Mouse (Mus musculus): ENCODE measurements around the gene Eif4ebp2. TPM values are rescaled to one million over a fixed set of nuclear protein-coding genes. Genes with fewer than 3 reads are reported as not detected.

Eif4ebp2 gene
- polyA plus RNA-seq, 1 experiment from 2014 or later: 41.5 TPM

- Histone ChIP-seq H3K4me2 (ENCODE audit: low read depth, low read length, severe bottlenecking) (peak overlapping the region; percentile 96), H3K9ac (ENCODE audit: low read length) (peak overlapping the region; percentile 85), H3K9me3 (ENCODE audit: control insufficient read depth, low read length) (no peaks in the 10 kb centered on the region), H3K4me1 (replicated peaks; ENCODE audit: control insufficient read depth, insufficient read depth, low read length) (peaks cover 5% of the 10 kb centered on the region; the same call in 1 of the 2 replicates), H3K36me3 (ENCODE audit: control insufficient read depth, insufficient read depth, low read length) (no peaks in the 10 kb centered on the region), H3K27ac (ENCODE audit: low read depth, low read length) (no peak overlapping the region), H3K27me3 (ENCODE audit: control insufficient read depth, insufficient read depth, low read length) (no peaks in the 10 kb centered on the region), H3K4me3 (ENCODE audit: low read depth, low read length) (peak overlapping the region; percentile 83)
- DNase-seq (ENCODE audit: low spot score): no peak
- 10% methylated on average over 8 of the region's 8 CpGs for WGBS
- no peak for ATAC-seq (replicated peaks; ENCODE audit: low FRiP score)
Measured at GRCm38 (mm10) chr10:61451463-61451930, 964 bp downstream of the Eif4ebp2 start.

- Histone ChIP-seq H3K4me3 (ENCODE audit: low read depth, low read length) (no peak overlapping the region), H3K27me3 (ENCODE audit: control insufficient read depth, insufficient read depth, low read length) (no peaks in the 10 kb centered on the region), H3K36me3 (ENCODE audit: control insufficient read depth, insufficient read depth, low read length) (no peaks in the 10 kb centered on the region), H3K4me1 (replicated peaks; ENCODE audit: control insufficient read depth, insufficient read depth, low read length) (peaks cover 8% of the 10 kb centered on the region; the same call in 1 of the 2 replicates), H3K27ac (ENCODE audit: low read depth, low read length) (no peak overlapping the region), H3K9me3 (ENCODE audit: control insufficient read depth, low read length) (no peaks in the 10 kb centered on the region), H3K9ac (ENCODE audit: low read length) (no peak overlapping the region), H3K4me2 (ENCODE audit: low read depth, low read length, severe bottlenecking) (no peak overlapping the region)
- no peak for ATAC-seq (replicated peaks; ENCODE audit: low FRiP score)
- WGBS: 86% methylated on average over 3 of the region's 3 CpGs
- DNase-seq (ENCODE audit: low spot score): no peak
Measured at GRCm38 (mm10) chr10:61448834-61449233, 3.6 kb downstream of the Eif4ebp2 start.

GRCm38 (mm10) chr10:61447581-61448353 lies 4.7 kb downstream of the Eif4ebp2 start:
- no peak for ATAC-seq (replicated peaks; ENCODE audit: low FRiP score)

GRCm38 (mm10) chr10:61445016-61445415 lies 7.4 kb downstream of the Eif4ebp2 start:
- no peaks in the 10 kb centered on the region for H3K9me3 ChIP-seq (ENCODE audit: control insufficient read depth, low read length)
- H3K36me3 ChIP-seq (ENCODE audit: control insufficient read depth, insufficient read depth, low read length): no peaks in the 10 kb centered on the region
- no peak for DNase-seq (ENCODE audit: low spot score)
- WGBS: 92% methylated on average over 3 of the region's 3 CpGs
- H3K4me3 ChIP-seq (ENCODE audit: low read depth, low read length): no peak overlapping the region
- 0 out of 2 replicates have a peak, but pooled peaks cover 3% of the 10 kb centered on the region for H3K4me1 ChIP-seq (replicated peaks; ENCODE audit: control insufficient read depth, insufficient read depth, low read length)
- no peak for ATAC-seq (replicated peaks; ENCODE audit: low FRiP score)
- no peak overlapping the region for H3K4me2 ChIP-seq (ENCODE audit: low read depth, low read length, severe bottlenecking)
- H3K27me3 ChIP-seq (ENCODE audit: control insufficient read depth, insufficient read depth, low read length): no peaks in the 10 kb centered on the region
- H3K27ac ChIP-seq (ENCODE audit: low read depth, low read length): no peak overlapping the region
- H3K9ac ChIP-seq (ENCODE audit: low read length): no peak overlapping the region

More at GRCm38 (mm10) chr10:61447581-61448353, 4.7 kb downstream of the Eif4ebp2 start:
- Histone ChIP-seq H3K4me2 (ENCODE audit: low read depth, low read length, severe bottlenecking) (no peak overlapping the region), H3K27ac (ENCODE audit: low read depth, low read length) (no peak overlapping the region), H3K4me3 (ENCODE audit: low read depth, low read length) (no peak overlapping the region), H3K9me3 (ENCODE audit: control insufficient read depth, low read length) (no peaks in the 10 kb centered on the region), H3K9ac (ENCODE audit: low read length) (no peak overlapping the region), H3K36me3 (ENCODE audit: control insufficient read depth, insufficient read depth, low read length) (no peaks in the 10 kb centered on the region), H3K27me3 (ENCODE audit: control insufficient read depth, insufficient read depth, low read length) (no peaks in the 10 kb centered on the region), H3K4me1 (replicated peaks; ENCODE audit: control insufficient read depth, insufficient read depth, low read length) (peaks cover 8% of the 10 kb centered on the region; the same call in 1 of the 2 replicates)
- WGBS: 82% methylated on average over 10 of the region's 10 CpGs
- no peak for DNase-seq (ENCODE audit: low spot score)

GRCm38 (mm10) chr10:61443876-61444275 lies 8.6 kb downstream of the Eif4ebp2 start:
- H3K4me1 ChIP-seq (replicated peaks; ENCODE audit: control insufficient read depth, insufficient read depth, low read length): 0 out of 2 replicates have a peak, but pooled peaks cover 3% of the 10 kb centered on the region

GRCm38 (mm10) chr10:61443456-61443855 lies 9.0 kb downstream of the Eif4ebp2 start:
- Histone ChIP-seq H3K27me3 (ENCODE audit: control insufficient read depth, insufficient read depth, low read length) (no peaks in the 10 kb centered on the region), H3K27ac (ENCODE audit: low read depth, low read length) (no peak overlapping the region), H3K4me3 (ENCODE audit: low read depth, low read length) (no peak overlapping the region), H3K4me2 (ENCODE audit: low read depth, low read length, severe bottlenecking) (no peak overlapping the region), H3K9ac (ENCODE audit: low read length) (no peak overlapping the region), H3K4me1 (replicated peaks; ENCODE audit: control insufficient read depth, insufficient read depth, low read length) (0 out of 2 replicates have a peak, but pooled peaks cover 3% of the 10 kb centered on the region), H3K9me3 (ENCODE audit: control insufficient read depth, low read length) (no peaks in the 10 kb centered on the region), H3K36me3 (ENCODE audit: control insufficient read depth, insufficient read depth, low read length) (no peaks in the 10 kb centered on the region)
- WGBS: 80% methylated on average over 6 of the region's 6 CpGs
- ATAC-seq (replicated peaks; ENCODE audit: low FRiP score): no peak
- DNase-seq (ENCODE audit: low spot score): no peak

More at GRCm38 (mm10) chr10:61443876-61444275, 8.6 kb downstream of the Eif4ebp2 start:
- WGBS: 75% methylated on average over 1 of the region's 1 CpGs
- H3K9ac ChIP-seq (ENCODE audit: low read length): no peak overlapping the region
- H3K36me3 ChIP-seq (ENCODE audit: control insufficient read depth, insufficient read depth, low read length): no peaks in the 10 kb centered on the region
- no peak overlapping the region for H3K4me2 ChIP-seq (ENCODE audit: low read depth, low read length, severe bottlenecking)
- no peak for ATAC-seq (replicated peaks; ENCODE audit: low FRiP score)
- no peak for DNase-seq (ENCODE audit: low spot score)
- no peaks in the 10 kb centered on the region for H3K9me3 ChIP-seq (ENCODE audit: control insufficient read depth, low read length)
- H3K27me3 ChIP-seq (ENCODE audit: control insufficient read depth, insufficient read depth, low read length): no peaks in the 10 kb centered on the region
- H3K27ac ChIP-seq (ENCODE audit: low read depth, low read length): no peak overlapping the region
- H3K4me3 ChIP-seq (ENCODE audit: low read depth, low read length): no peak overlapping the region

GRCm38 (mm10) chr10:61440202-61440800 lies 12.2 kb downstream of the Eif4ebp2 start:
- Histone ChIP-seq H3K9me3 (ENCODE audit: control insufficient read depth, low read length) (no peaks in the 10 kb centered on the region), H3K9ac (ENCODE audit: low read length) (no peak overlapping the region), H3K4me1 (replicated peaks; ENCODE audit: control insufficient read depth, insufficient read depth, low read length) (no peaks in the 10 kb centered on the region), H3K27me3 (ENCODE audit: control insufficient read depth, insufficient read depth, low read length) (no peaks in the 10 kb centered on the region), H3K27ac (ENCODE audit: low read depth, low read length) (no peak overlapping the region), H3K4me2 (ENCODE audit: low read depth, low read length, severe bottlenecking) (no peak overlapping the region), H3K36me3 (ENCODE audit: control insufficient read depth, insufficient read depth, low read length) (no peaks in the 10 kb centered on the region), H3K4me3 (ENCODE audit: low read depth, low read length) (no peak overlapping the region)
- DNase-seq (ENCODE audit: low spot score): no peak
- no peak for ATAC-seq (replicated peaks; ENCODE audit: low FRiP score)
- 89% methylated on average over 7 of the region's 7 CpGs for WGBS

- Histone ChIP-seq H3K36me3 (ENCODE audit: control insufficient read depth, insufficient read depth, low read length) (peaks cover 17% of the 10 kb centered on the region), H3K27ac (ENCODE audit: low read depth, low read length) (no peak overlapping the region), H3K4me1 (replicated peaks; ENCODE audit: control insufficient read depth, insufficient read depth, low read length) (no peaks in the 10 kb centered on the region), H3K27me3 (ENCODE audit: control insufficient read depth, insufficient read depth, low read length) (no peaks in the 10 kb centered on the region), H3K9ac (ENCODE audit: low read length) (no peak overlapping the region), H3K4me3 (ENCODE audit: low read depth, low read length) (no peak overlapping the region), H3K4me2 (ENCODE audit: low read depth, low read length, severe bottlenecking) (no peak overlapping the region), H3K9me3 (ENCODE audit: control insufficient read depth, low read length) (no peaks in the 10 kb centered on the region)
- ATAC-seq (replicated peaks; ENCODE audit: low FRiP score) (no peak), DNase-seq (ENCODE audit: low spot score) (no peak)
- 95% methylated on average over 9 of the region's 9 CpGs for WGBS
Measured at GRCm38 (mm10) chr10:61431375-61431774, 21.1 kb downstream of the Eif4ebp2 start.

Measured in forebrain, embryonic 11.5 days (tissue).